Mouse (Mus musculus) kidney, adult 10 weeks (tissue): Measurements from ENCODE around the gene Fam20a. TPM values are rescaled to one million over a fixed set of nuclear protein-coding genes. Genes with fewer than 3 reads are reported as not detected.

Source experiments
- polyA plus RNA-seq: library from polyadenylated mRNA; stranded (reverse); fragments of 350-450 nt; fragmentation: Illumina TruSeq; extraction: RNeasy Lipid Tissue Mini Kit (QIAGEN cat#74804); gene quantifications from one replicate; pipeline ENCODE4 v1.2.3, GENCODE M21; 2014; ENCODE audit warnings: low read depth, low replicate concordance

Gene Fam20a
- polyA plus RNA-seq: 1.0 TPM

DNA sequence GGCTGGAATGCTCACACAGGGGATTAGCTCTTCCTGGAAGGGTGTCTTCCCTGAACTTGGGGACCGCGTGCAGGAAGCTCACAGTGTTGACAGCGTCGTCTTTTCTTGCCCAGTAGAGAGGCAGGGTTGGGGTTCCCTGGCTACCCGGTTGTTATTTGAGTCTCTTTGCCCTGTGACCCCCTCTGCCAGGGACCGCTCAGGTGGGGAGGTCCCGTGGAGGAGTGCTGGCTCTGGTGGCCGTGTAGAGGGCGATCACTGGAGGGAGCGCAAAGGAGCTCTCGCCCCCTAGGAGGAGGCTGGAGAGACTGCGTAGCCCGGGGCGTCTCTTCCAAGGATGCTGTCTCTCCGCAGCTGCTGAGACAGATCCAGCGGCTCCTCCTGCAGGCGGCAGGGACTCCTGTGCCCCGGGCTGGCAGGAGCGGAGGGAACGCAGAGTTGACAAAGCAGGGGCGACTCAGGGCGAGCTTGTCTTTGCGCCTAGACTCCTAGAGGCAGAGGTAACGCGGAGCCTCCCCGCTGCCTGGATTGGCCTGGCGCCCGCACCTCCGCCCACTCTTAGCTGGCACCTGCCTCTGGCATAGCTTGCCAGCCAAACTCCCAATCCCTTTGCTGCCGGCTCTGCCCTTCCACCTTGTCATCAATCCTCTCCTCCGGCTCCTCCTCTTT, at the start of gene Fam20a:
Fam20a (minus strand) TSS at position 499 of the 666 bp plus-strand sequence.

GRCm38 (mm10) chr11:109649206-109649605, 72.9 kb downstream of the Fam20a start, which contains the start of gene Prkar1a:
Prkar1a (plus strand) TSS chr11:109649405.

Other genes starting within 250 kb of the Fam20a start
- 18.5 TPM for gene Arsg, start 248.9 kb downstream of the Fam20a start, polyA plus RNA-seq
- gene Slc16a6, start 248.7 kb downstream of the Fam20a start, polyA plus RNA-seq: 10.7 TPM
- gene Wipi1, start 110.3 kb downstream of the Fam20a start, polyA plus RNA-seq: 31.2 TPM
- 236 TPM for gene Prkar1a, start 72.9 kb downstream of the Fam20a start, polyA plus RNA-seq
- not detected for gene 1700012B07Rik, start 105.8 kb upstream of the Fam20a start, polyA plus RNA-seq